Mouse (Mus musculus) left cerebral cortex, postnatal 10 days (tissue): ENCODE data around the gene Orai3. TPM values are rescaled to one million over a fixed set of nuclear protein-coding genes. Genes with fewer than 3 reads are reported as not detected.
"Not testable (repeated sequence)": the region's sequence is repeated elsewhere in the genome, so short reads cannot be mapped to it uniquely, and the experiment has no call there.

Experiments used
- DNase-seq, 2 experiments: peaks; one replicate each; pipeline ENCODE4 v3.0.0; 2021 to 2022; ENCODE audit warnings: low spot score in 2 of 2, mixed read lengths in 1 of 2; ENCODE audit errors: extremely low spot score in 1 of 2
- intact Hi-C: fragments of 180-260 bp; cut with DNase I; formaldehyde crosslinking; loops from one replicate; pipeline ENCODE4 v1.15.1; 2025
- total RNA-seq, 2 experiments: library from RNA; stranded (reverse); gene quantifications; 2 replicates each; pipeline ENCODE4 v1.2.3; 2021

Gene Orai3
- 10 to 100 TPM; 17.4 to 19.6 TPM for total RNA-seq

GRCm38 (mm10) chr7:127769651-127770038 is at the start of gene Orai3:
Gene Orai3, plus strand, starts transcription at chr7:127769815.
- intact Hi-C loops = no loop called here
- peak; percentile 81 to 94 for DNase-seq

DNA sequence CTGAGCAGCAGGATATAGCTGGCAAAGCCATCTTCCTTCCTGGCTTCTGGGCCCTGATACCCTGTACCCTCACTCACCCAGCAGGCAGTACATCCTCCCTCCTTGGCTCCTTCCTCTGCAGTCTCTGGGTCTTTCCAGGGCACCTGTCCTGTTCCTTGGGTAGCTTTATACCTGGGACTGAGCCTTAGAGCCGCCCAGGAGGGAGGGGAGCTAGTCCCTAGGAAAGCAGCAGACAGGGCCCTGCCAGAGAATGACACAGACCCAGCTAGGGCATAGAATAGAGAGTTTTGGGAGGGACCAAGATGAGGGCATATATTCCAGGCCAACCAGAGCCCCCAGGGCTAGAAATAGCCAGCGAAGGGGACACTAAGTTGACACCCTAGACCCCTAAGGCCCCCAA is 44.1 kb upstream of the Orai3 start:
- intact Hi-C loops = no loop called here
- DNase-seq = no peak

DNA sequence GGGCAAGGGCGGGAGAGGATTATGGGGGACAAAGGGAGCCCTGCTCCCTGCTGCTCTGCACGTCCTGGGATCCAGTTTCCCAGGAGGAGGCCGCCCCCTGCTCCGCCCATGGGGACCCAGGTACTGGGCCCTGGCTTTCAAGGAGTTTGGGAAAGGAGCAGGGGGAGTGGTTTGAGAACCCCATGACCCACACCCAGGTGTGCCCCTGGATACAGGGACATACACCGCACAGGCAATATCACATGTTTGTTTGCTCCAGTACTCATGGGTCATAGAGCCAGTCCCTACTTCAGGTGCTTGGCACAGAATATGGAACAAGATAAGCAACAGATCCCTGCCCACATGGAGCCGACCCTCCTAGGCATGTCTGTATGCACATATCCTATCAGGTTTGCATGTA is 43.7 kb upstream of the Orai3 start:
- DNase-seq = no peak
- intact Hi-C loops = no loop called here

GRCm38 (mm10) chr7:127727898-127728297 is 41.7 kb upstream of the Orai3 start:
- intact Hi-C loops = no loop called here
- no peak for DNase-seq

DNA sequence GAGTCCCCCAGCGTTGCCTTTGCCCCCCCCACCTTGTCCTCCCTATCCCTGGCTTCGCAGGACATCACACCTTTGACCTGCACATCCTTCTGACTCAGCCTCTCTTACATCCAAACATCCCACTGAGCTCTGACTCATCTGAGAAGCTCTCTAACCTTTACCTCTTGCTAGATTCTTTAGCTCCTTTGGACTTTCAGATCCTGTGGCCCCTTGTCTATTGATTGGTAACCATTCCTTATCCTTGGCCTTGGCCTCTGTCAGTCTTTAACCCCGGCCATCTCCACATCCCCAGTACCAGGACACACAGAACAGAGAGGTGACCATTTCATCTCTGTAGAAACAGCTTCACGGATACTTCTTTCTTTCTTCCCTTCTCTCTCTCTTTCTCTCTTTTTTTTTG is 39.4 kb upstream of the Orai3 start:
- no peak for DNase-seq
- intact Hi-C loops = no loop called here

GRCm38 (mm10) chr7:127732066-127732465 is 37.5 kb upstream of the Orai3 start, which contains the start of gene Ctf2:
Gene Ctf2, minus strand, starts transcription at chr7:127732166.
- intact Hi-C loops = not testable (repeated sequence)

DNA sequence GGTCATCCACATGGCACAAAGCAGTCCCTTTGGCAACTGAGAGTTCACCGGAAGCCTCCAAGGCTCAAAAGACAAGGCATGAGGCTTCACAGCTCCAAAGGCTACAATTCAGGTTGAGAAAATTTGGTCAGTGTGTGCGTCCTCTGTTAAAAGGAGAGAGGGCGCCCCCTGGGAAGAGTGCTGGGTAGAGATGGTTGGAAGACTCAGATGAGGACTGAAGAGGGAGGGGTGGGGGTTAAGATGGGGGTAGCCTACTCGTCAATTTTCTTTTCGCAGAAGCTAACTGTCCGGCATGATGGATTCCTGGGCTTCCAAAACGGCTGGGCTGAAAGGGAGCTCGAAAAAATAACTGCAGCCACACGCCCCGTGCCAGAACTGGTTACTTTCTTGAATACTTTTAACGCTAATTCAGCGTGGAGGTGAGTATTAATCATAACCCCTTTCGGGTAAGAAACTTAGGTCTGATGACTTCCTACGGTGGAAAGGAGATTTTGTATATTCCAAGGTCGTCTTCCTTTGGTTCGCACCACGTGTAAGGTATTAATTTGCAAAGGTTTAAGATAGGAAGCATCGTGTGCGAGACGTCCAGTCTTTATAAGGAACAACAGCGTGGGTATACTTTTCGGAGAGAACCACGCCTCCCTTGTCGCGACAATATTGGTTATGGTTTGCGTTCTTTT is 25.1 kb upstream of the Orai3 start, which contains the start of gene Fbxl19:
Gene Fbxl19, plus strand, starts transcription at position 178 of the 680 bp plus-strand sequence.
- peak; percentile 68 to 85 for DNase-seq
- intact Hi-C loops = loop anchor here (5.0 kb wide), 2 partner anchors 67 to 87 kb away; no protein-coding TSS in a partner anchor

More at GRCm38 (mm10) chr7:127732066-127732465, 37.5 kb upstream of the Orai3 start, which contains the start of gene Ctf2:
- DNase-seq = not testable (repeated sequence)

GRCm38 (mm10) chr7:127745251-127745651 is 24.4 kb upstream of the Orai3 start:
- DNase-seq = peak; percentile 95 to 97
- intact Hi-C loops = loop anchor here (5.0 kb wide), 1 partner anchor 68 kb away; no protein-coding TSS in a partner anchor

DNA sequence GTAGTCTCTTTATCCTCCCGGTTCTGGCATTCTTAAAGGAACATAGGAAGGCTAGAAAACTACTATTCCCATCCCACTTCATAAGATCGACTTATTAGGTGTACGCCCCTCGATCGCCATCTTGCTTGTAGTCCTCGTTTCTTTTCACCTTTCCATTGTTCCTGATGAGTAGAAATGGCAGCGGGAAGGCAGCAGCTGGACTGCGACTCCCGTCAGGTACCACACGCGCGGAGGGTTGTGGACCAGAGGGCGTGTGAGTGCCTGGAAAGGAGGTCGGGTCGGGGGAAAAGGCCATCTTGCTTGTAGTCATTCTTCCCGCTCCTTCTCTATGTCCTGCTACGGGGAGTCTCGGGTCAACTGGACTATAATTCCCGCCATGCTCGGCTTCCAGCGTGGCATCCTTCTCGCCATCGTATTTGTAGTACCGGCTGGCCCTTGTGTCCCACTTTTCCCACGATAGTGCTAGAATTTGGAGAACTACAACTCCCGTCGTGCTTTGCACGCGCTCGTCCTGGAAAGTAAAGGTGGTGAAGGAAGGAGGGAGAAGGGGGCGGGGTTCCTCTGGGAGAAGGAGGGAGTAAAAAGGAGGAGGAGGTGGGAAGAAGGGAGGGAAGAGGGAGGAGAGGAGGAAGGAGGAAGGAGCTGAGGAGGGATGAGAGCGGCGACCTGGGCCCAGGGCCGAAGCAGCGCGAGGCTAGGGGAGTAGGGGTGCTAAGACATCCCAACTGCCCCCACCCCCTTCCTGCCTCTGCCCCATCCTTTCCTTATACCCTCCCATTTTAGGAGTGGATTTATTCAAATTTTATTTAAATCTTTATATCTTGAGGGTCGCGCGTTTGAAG is 23.7 kb upstream of the Orai3 start:
- DNase-seq = peak; percentile 96 to 98
- intact Hi-C loops = loop anchor here (5.0 kb wide), 1 partner anchor 69 kb away; no protein-coding TSS in a partner anchor

GRCm38 (mm10) chr7:127746494-127747491 is 22.8 kb upstream of the Orai3 start:
- DNase-seq = peak in 1 of 2 experiments; percentile 77

GRCm38 (mm10) chr7:127747559-127748234 is 21.9 kb upstream of the Orai3 start:
- intact Hi-C loops = loop anchor here (5.0 kb wide), 1 partner anchor 70 kb away; no protein-coding TSS in a partner anchor

More at GRCm38 (mm10) chr7:127746494-127747491, 22.8 kb upstream of the Orai3 start:
- intact Hi-C loops = loop anchor here (5.0 kb wide), 1 partner anchor 69 kb away; no protein-coding TSS in a partner anchor

GRCm38 (mm10) chr7:127748235-127748560 is 21.4 kb upstream of the Orai3 start:
- intact Hi-C loops = loop anchor here (5.0 kb wide), 1 partner anchor 71 kb away; no protein-coding TSS in a partner anchor
- peak in 1 of 2 experiments; percentile 51 for DNase-seq

More at GRCm38 (mm10) chr7:127747559-127748234, 21.9 kb upstream of the Orai3 start:
- no peak for DNase-seq

DNA sequence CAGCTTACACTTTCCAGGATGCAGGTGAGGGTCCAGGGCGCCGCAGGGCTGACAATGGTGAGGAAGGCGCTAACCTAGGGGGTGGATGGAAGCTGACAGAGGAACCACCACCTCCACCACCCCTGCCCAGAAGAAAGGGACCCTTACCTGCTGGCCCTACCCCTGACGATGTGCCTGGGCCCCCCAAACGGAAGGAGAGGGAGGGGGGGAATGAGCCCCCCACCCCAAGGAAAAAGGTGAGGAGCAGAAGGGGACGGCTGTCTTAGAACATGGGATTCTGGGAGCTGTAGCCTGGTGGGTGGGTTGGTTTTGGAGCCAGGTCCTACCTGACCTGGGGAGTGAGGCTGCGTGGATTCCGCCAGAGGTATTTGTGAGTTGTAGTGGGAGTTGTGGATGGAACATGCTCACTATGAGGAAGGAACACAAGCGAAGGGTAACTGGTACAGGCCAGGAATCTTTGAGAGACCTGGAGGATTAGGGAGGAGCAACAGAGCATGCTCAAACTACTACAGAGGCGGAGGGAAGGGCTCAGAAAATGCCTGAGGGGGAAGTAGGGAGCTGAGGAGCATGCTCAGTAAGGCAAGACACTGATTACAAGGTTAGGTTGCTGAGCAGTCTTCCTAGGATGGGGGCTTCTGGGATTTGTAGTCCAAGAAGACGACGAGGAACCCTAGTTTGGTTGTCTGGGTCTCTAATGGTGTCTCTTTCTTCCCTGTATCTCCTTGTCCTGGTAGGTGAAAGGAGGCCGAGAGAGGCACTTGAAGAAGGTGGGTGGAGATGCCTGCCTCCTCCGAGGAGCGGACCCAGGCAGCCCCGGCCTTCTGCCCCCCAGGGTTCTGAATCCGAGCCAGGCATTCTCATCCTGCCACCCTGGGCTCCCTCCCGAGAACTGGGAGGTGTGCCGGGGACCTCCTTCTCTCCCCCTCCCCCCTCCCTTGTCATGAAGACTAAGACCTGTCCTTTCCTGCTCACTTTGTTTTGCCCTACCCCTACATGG is 19.2 kb upstream of the Orai3 start:
- peak in 1 of 2 experiments; percentile 57 for DNase-seq
- intact Hi-C loops = no loop called here

GRCm38 (mm10) chr7:127751619-127752018 is 18.0 kb upstream of the Orai3 start:
- no peak for DNase-seq
- intact Hi-C loops = no loop called here

- intact Hi-C loops = no loop called here
- DNase-seq = peak in 1 of 2 experiments; percentile 42
Observed at GRCm38 (mm10) chr7:127752069-127752468, 17.5 kb upstream of the Orai3 start.

DNA sequence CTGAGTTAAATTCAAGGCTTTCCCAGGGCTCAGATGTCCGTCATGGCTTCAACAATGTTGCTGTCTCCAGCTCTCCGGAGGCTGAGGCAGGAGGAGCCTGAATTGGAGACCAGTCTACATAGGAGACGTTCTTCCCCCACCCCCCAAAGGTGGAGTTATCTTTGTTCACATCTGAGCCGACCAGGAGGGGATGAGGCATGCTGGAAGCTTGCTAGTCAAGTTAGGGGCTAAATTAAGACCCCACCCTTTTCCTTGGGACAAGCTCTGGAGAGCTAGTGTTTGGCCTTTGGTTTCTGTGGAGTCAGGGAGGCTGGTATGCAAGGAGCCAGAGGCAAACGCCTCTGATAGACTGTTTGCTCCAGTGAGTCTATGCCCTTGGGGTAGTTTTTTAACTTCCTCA is 16.5 kb upstream of the Orai3 start:
- no peak for DNase-seq
- intact Hi-C loops = no loop called here

DNA sequence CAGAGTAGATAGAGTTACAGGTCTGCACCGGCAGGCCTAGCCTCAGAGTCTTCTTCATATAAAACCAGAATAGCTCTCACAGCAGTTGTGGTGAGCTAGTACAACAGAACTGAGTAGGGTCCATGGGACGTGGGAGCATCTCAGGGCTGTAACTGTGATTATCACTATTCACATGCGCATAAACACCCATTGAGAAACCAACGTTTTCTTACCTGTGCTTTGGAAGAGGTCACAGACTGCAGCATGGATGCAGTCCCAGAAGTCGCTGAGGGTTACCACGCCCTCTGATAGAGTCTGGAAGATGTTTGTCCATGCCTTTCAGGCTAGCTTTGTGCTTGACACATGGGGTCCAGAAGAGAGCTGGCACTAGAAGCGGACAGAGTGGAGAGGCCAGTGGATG is 15.9 kb upstream of the Orai3 start:
- intact Hi-C loops = no loop called here
- DNase-seq = no peak
